Mouse (Mus musculus): Measurements from ENCODE around the gene Kctd20. TPM values are rescaled to one million over a fixed set of nuclear protein-coding genes. Genes with fewer than 3 reads are reported as not detected.

Gene Kctd20
- polyA plus RNA-seq, 1 experiment: 81.5 TPM

- Histone ChIP-seq H3K4me1 (ENCODE audit: control insufficient read depth, insufficient read depth, low read length) (peaks cover 6% of the 10 kb centered on the region), H3K4me3 (replicated peaks; ENCODE audit: control insufficient read depth, low read depth, low read length) (no peak overlapping the region), H3K27ac (ENCODE audit: control insufficient read depth, insufficient read depth, low read depth, low read length, poor library complexity) (peak overlapping the region; percentile 36; the same call in 1 of the 2 replicates)
- TF ChIP-seq POLR2A (IDR thresholded peaks at IDR 0.05; ENCODE audit: borderline replicate concordance, control insufficient read depth, low read depth, low read length): no peak
- no peak for TF ChIP-seq CTCF (IDR thresholded peaks at IDR 0.05; ENCODE audit: control insufficient read depth, insufficient read depth, low read length)
- WGBS: 35% methylated on average over 4 of the region's 4 CpGs
These were observed 57.4 kb downstream of the Kctd20 start for GRCm38 (mm10) chr17:29009181-29009580.

- H3K4me3 ChIP-seq (replicated peaks; ENCODE audit: control insufficient read depth, low read depth, low read length): no peak overlapping the region
- no peak for TF ChIP-seq POLR2A (IDR thresholded peaks at IDR 0.05; ENCODE audit: borderline replicate concordance, control insufficient read depth, low read depth, low read length)
- TF ChIP-seq CTCF (IDR thresholded peaks at IDR 0.05; ENCODE audit: control insufficient read depth, insufficient read depth, low read length): no peak
- peaks cover 2% of the 10 kb centered on the region for H3K4me1 ChIP-seq (ENCODE audit: control insufficient read depth, insufficient read depth, low read length)
- H3K27ac ChIP-seq (ENCODE audit: control insufficient read depth, insufficient read depth, low read depth, low read length, poor library complexity): no peak overlapping the region
These were observed 62.5 kb downstream of the Kctd20 start for GRCm38 (mm10) chr17:29014235-29014634.

- TF ChIP-seq CTCF (IDR thresholded peaks at IDR 0.05; ENCODE audit: control insufficient read depth, insufficient read depth, low read length) (peak; percentile 64), POLR2A (IDR thresholded peaks at IDR 0.05; ENCODE audit: borderline replicate concordance, control insufficient read depth, low read depth, low read length) (no peak)
- Histone ChIP-seq H3K4me3 (replicated peaks; ENCODE audit: control insufficient read depth, low read depth, low read length) (no peak overlapping the region), H3K27ac (ENCODE audit: control insufficient read depth, insufficient read depth, low read depth, low read length, poor library complexity) (no peak overlapping the region), H3K4me1 (ENCODE audit: control insufficient read depth, insufficient read depth, low read length) (no peaks in the 10 kb centered on the region; the same call in none of the 2 replicates)
- WGBS: 38% methylated on average over 2 of the region's 2 CpGs
These were observed 63.9 kb downstream of the Kctd20 start for GRCm38 (mm10) chr17:29015638-29016037.

- TF ChIP-seq POLR2A (IDR thresholded peaks at IDR 0.05; ENCODE audit: borderline replicate concordance, control insufficient read depth, low read depth, low read length): no peak
- no peak for TF ChIP-seq CTCF (IDR thresholded peaks at IDR 0.05; ENCODE audit: control insufficient read depth, insufficient read depth, low read length)
- WGBS: 48% methylated on average over 4 of the region's 4 CpGs
- H3K27ac ChIP-seq (ENCODE audit: control insufficient read depth, insufficient read depth, low read depth, low read length, poor library complexity): no peak overlapping the region
- no peak overlapping the region for H3K4me3 ChIP-seq (replicated peaks; ENCODE audit: control insufficient read depth, low read depth, low read length)
- H3K4me1 ChIP-seq (ENCODE audit: control insufficient read depth, insufficient read depth, low read length): no peaks in the 10 kb centered on the region; the same call in none of the 2 replicates
These were observed 65.0 kb downstream of the Kctd20 start for GRCm38 (mm10) chr17:29016705-29017104.

- TF ChIP-seq POLR2A (IDR thresholded peaks at IDR 0.05; ENCODE audit: borderline replicate concordance, control insufficient read depth, low read depth, low read length): no peak
- peak; percentile 69 for TF ChIP-seq CTCF (IDR thresholded peaks at IDR 0.05; ENCODE audit: control insufficient read depth, insufficient read depth, low read length)
- Histone ChIP-seq H3K4me1 (ENCODE audit: control insufficient read depth, insufficient read depth, low read length) (no peaks in the 10 kb centered on the region; the same call in none of the 2 replicates), H3K4me3 (replicated peaks; ENCODE audit: control insufficient read depth, low read depth, low read length) (no peak overlapping the region), H3K27ac (ENCODE audit: control insufficient read depth, insufficient read depth, low read depth, low read length, poor library complexity) (no peak overlapping the region)
- WGBS: 65% methylated on average over 11 of the region's 11 CpGs
These were observed 66.7 kb downstream of the Kctd20 start for GRCm38 (mm10) chr17:29018292-29018984.

Other genes with a start within 250 kb of the Kctd20 start
- 2.7 and 6.1 TPM in 2 replicates for gene AC170998.1, start 225.9 kb upstream of the Kctd20 start, polyA plus RNA-seq (2011; ENCODE audit: insufficient read depth, insufficient read length, low replicate concordance, missing spikeins)
- 37.7 and 70.0 TPM in 2 replicates for gene Mapk13, start 182.7 kb upstream of the Kctd20 start, polyA plus RNA-seq (2011; ENCODE audit: insufficient read depth, insufficient read length, low replicate concordance, missing spikeins)
- 117 and 133 TPM in 2 replicates for gene Brpf3, start 150.9 kb upstream of the Kctd20 start, polyA plus RNA-seq (2011; ENCODE audit: insufficient read depth, insufficient read length, low replicate concordance, missing spikeins)
- 0.67 TPM in 1 of 2 replicates, not detected in the other for gene Pnpla1, start 93.5 kb upstream of the Kctd20 start, polyA plus RNA-seq (2011; ENCODE audit: insufficient read depth, insufficient read length, low replicate concordance, missing spikeins)
- gene 4930539E08Rik, start 36.6 kb upstream of the Kctd20 start, polyA plus RNA-seq (2011; ENCODE audit: insufficient read depth, insufficient read length, low replicate concordance, missing spikeins): 0.29 TPM in 1 of 2 replicates, not detected in the other
- gene Pxt1, start 8.1 kb upstream of the Kctd20 start, polyA plus RNA-seq (2011; ENCODE audit: insufficient read depth, insufficient read length, low replicate concordance, missing spikeins): 1.3 TPM in 1 of 2 replicates, not detected in the other
- 139 and 214 TPM in 2 replicates for gene Stk38, start 56.0 kb downstream of the Kctd20 start, polyA plus RNA-seq (2011; ENCODE audit: insufficient read depth, insufficient read length, low replicate concordance, missing spikeins)
- 212 and 214 TPM in 2 replicates for gene Srsf3, start 80.7 kb downstream of the Kctd20 start, polyA plus RNA-seq (2011; ENCODE audit: insufficient read depth, insufficient read length, low replicate concordance, missing spikeins)
- gene Cdkn1a, start 139.0 kb downstream of the Kctd20 start, polyA plus RNA-seq (2011; ENCODE audit: insufficient read depth, insufficient read length, low replicate concordance, missing spikeins): 5.2 and 27.7 TPM in 2 replicates
- gene Rab44, start 162.2 kb downstream of the Kctd20 start, polyA plus RNA-seq (2011; ENCODE audit: insufficient read depth, insufficient read length, low replicate concordance, missing spikeins): 217 and 514 TPM in 2 replicates